Mouse (Mus musculus) naive thymus-derived CD4-positive, alpha-beta T cell, adult 2 months (primary cell): ENCODE measurements around the gene Enox2.
"Not testable (repeated sequence)": the region's sequence is repeated elsewhere in the genome, so short reads cannot be mapped to it uniquely, and the experiment has no call there.

Experiments
- DNase-seq: peaks from one replicate; pipeline ENCODE4 v3.0.0-alpha.2; 2011; ENCODE audit warnings: low read depth

The Enox2 gene

GRCm38 (mm10) chrX:49287700-49288563, at the start of gene Enox2:
Enox2 (minus strand) TSS chrX:49288259.
- peak; percentile 76 for DNase-seq

- peak; percentile 36 for DNase-seq
Observed at GRCm38 (mm10) chrX:49309496-49309895, 21.4 kb upstream of the Enox2 start.

GRCm38 (mm10) chrX:49306659-49307058, 18.6 kb upstream of the Enox2 start:
- DNase-seq, result peak; percentile 59

GRCm38 (mm10) chrX:49279918-49280586, 8.0 kb downstream of the Enox2 start:
- DNase-seq, result no peak

GRCm38 (mm10) chrX:49273487-49274042, 14.5 kb downstream of the Enox2 start:
- no peak for DNase-seq

GRCm38 (mm10) chrX:49250816-49251215, 37.2 kb downstream of the Enox2 start:
- no peak for DNase-seq

- DNase-seq, result no peak
Observed at GRCm38 (mm10) chrX:49225792-49226426, 62.1 kb downstream of the Enox2 start.

- no peak for DNase-seq
Observed at GRCm38 (mm10) chrX:49216422-49216821, 71.6 kb downstream of the Enox2 start.

GRCm38 (mm10) chrX:49196386-49196785, 91.7 kb downstream of the Enox2 start:
- no peak for DNase-seq

GRCm38 (mm10) chrX:49181136-49181535, 106.9 kb downstream of the Enox2 start:
- DNase-seq, result no peak

GRCm38 (mm10) chrX:49178670-49179069, 109.4 kb downstream of the Enox2 start:
- no peak for DNase-seq

- no peak for DNase-seq
Observed at GRCm38 (mm10) chrX:49154280-49154679, 133.8 kb downstream of the Enox2 start.

- no peak for DNase-seq
Observed at GRCm38 (mm10) chrX:49124774-49125429, 163.2 kb downstream of the Enox2 start.

- DNase-seq, result no peak
Observed at GRCm38 (mm10) chrX:49116465-49116864, 171.6 kb downstream of the Enox2 start.

GRCm38 (mm10) chrX:49112412-49112811, 175.6 kb downstream of the Enox2 start:
- no peak for DNase-seq

GRCm38 (mm10) chrX:49100542-49100941, 187.5 kb downstream of the Enox2 start:
- DNase-seq, result not testable (repeated sequence)

- DNase-seq, result no peak
Observed at GRCm38 (mm10) chrX:49096249-49096648, 191.8 kb downstream of the Enox2 start.

GRCm38 (mm10) chrX:49075055-49075454, 213.0 kb downstream of the Enox2 start:
- DNase-seq, result no peak

- no peak for DNase-seq
Observed at GRCm38 (mm10) chrX:49073563-49073962, 214.5 kb downstream of the Enox2 start.

GRCm38 (mm10) chrX:49045118-49045517, 242.9 kb downstream of the Enox2 start:
- DNase-seq, result no peak

- DNase-seq, result no peak
Observed at GRCm38 (mm10) chrX:49009746-49010145, 278.3 kb downstream of the Enox2 start.

GRCm38 (mm10) chrX:49005655-49006054, 282.4 kb downstream of the Enox2 start:
- DNase-seq, result no peak
